Mouse (Mus musculus): ENCODE results near the gene 4930470P17Rik. TPM values are rescaled to one million over a fixed set of nuclear protein-coding genes. Genes with fewer than 3 reads are reported as not detected.

The 4930470P17Rik gene
- polyA plus RNA-seq, 1 experiment from 2014 or later, result not detected

- no peaks in the 10 kb centered on the region for H3K4me1 ChIP-seq (ENCODE audit: insufficient read depth, low read length)
- WGBS, result 40% methylated on average over 9 of the region's 9 CpGs
- no peaks in the 10 kb centered on the region for H3K36me3 ChIP-seq (ENCODE audit: insufficient read depth, low read length)
- H3K9me3 ChIP-seq (ENCODE audit: low read length), result no peaks in the 10 kb centered on the region
- no peak overlapping the region for H3K4me2 ChIP-seq (replicated peaks; ENCODE audit: low read depth, low read length)
- no peak overlapping the region for H3K27ac ChIP-seq (ENCODE audit: low read length)
- no peak overlapping the region for H3K9ac ChIP-seq (replicated peaks; ENCODE audit: low read length)
- no peak for ATAC-seq (ENCODE audit: low FRiP score, low TSS enrichment)
- H3K4me3 ChIP-seq (ENCODE audit: low read length), result no peak overlapping the region
- no peaks in the 10 kb centered on the region for H3K27me3 ChIP-seq (ENCODE audit: insufficient read depth, low read length)
These were observed 13.4 kb downstream of the 4930470P17Rik start for GRCm38 (mm10) chr2:170588369-170588900.

- Histone ChIP-seq H3K4me1 (ENCODE audit: insufficient read depth, low read length) (no peaks in the 10 kb centered on the region), H3K4me3 (ENCODE audit: low read length) (no peak overlapping the region), H3K9ac (replicated peaks; ENCODE audit: low read length) (no peak overlapping the region), H3K27ac (ENCODE audit: low read length) (no peak overlapping the region), H3K36me3 (ENCODE audit: insufficient read depth, low read length) (no peaks in the 10 kb centered on the region), H3K27me3 (ENCODE audit: insufficient read depth, low read length) (no peaks in the 10 kb centered on the region), H3K9me3 (ENCODE audit: low read length) (no peaks in the 10 kb centered on the region), H3K4me2 (replicated peaks; ENCODE audit: low read depth, low read length) (no peak overlapping the region)
- no peak for ATAC-seq (ENCODE audit: low FRiP score, low TSS enrichment)
- WGBS, result 93% methylated on average over 13 of the region's 13 CpGs
These were observed 17.1 kb downstream of the 4930470P17Rik start for GRCm38 (mm10) chr2:170584678-170585077.

GRCm38 (mm10) chr2:170579551-170579950, 22.3 kb downstream of the 4930470P17Rik start:
- no peak overlapping the region for H3K27ac ChIP-seq (ENCODE audit: low read length)
- H3K9me3 ChIP-seq (ENCODE audit: low read length), result no peaks in the 10 kb centered on the region
- no peak for ATAC-seq (ENCODE audit: low FRiP score, low TSS enrichment)
- H3K36me3 ChIP-seq (ENCODE audit: insufficient read depth, low read length), result no peaks in the 10 kb centered on the region
- H3K27me3 ChIP-seq (ENCODE audit: insufficient read depth, low read length), result no peaks in the 10 kb centered on the region
- no peak overlapping the region for H3K9ac ChIP-seq (replicated peaks; ENCODE audit: low read length)
- no peak overlapping the region for H3K4me2 ChIP-seq (replicated peaks; ENCODE audit: low read depth, low read length)
- WGBS, result 78% methylated on average over 10 of the region's 10 CpGs
- peaks cover 9% of the 10 kb centered on the region; the same call in 1 of the 2 replicates for H3K4me1 ChIP-seq (ENCODE audit: insufficient read depth, low read length)
- H3K4me3 ChIP-seq (ENCODE audit: low read length), result no peak overlapping the region

- Histone ChIP-seq H3K9me3 (ENCODE audit: low read length) (no peaks in the 10 kb centered on the region), H3K36me3 (ENCODE audit: insufficient read depth, low read length) (no peaks in the 10 kb centered on the region), H3K4me2 (replicated peaks; ENCODE audit: low read depth, low read length) (no peak overlapping the region), H3K4me3 (ENCODE audit: low read length) (no peak overlapping the region), H3K27me3 (ENCODE audit: insufficient read depth, low read length) (no peaks in the 10 kb centered on the region), H3K27ac (ENCODE audit: low read length) (0 out of 2 replicates have a peak overlapping the region, but pooled peaks have one; percentile 34), H3K4me1 (ENCODE audit: insufficient read depth, low read length) (peaks cover 9% of the 10 kb centered on the region; the same call in 1 of the 2 replicates), H3K9ac (replicated peaks; ENCODE audit: low read length) (no peak overlapping the region)
- 28% methylated on average over 5 of the region's 5 CpGs for WGBS
- peak; percentile 42; the same call in 1 of the 2 replicates for ATAC-seq (ENCODE audit: low FRiP score, low TSS enrichment)
These were observed 23.2 kb downstream of the 4930470P17Rik start for GRCm38 (mm10) chr2:170578588-170578987.

GRCm38 (mm10) chr2:170577502-170577901, 24.3 kb downstream of the 4930470P17Rik start:
- Histone ChIP-seq H3K9ac (replicated peaks; ENCODE audit: low read length) (no peak overlapping the region), H3K9me3 (ENCODE audit: low read length) (no peaks in the 10 kb centered on the region), H3K27ac (ENCODE audit: low read length) (no peak overlapping the region), H3K4me2 (replicated peaks; ENCODE audit: low read depth, low read length) (no peak overlapping the region), H3K4me3 (ENCODE audit: low read length) (no peak overlapping the region), H3K4me1 (ENCODE audit: insufficient read depth, low read length) (peaks cover 9% of the 10 kb centered on the region; the same call in 1 of the 2 replicates), H3K27me3 (ENCODE audit: insufficient read depth, low read length) (no peaks in the 10 kb centered on the region), H3K36me3 (ENCODE audit: insufficient read depth, low read length) (no peaks in the 10 kb centered on the region)
- ATAC-seq (ENCODE audit: low FRiP score, low TSS enrichment), result no peak
- 85% methylated on average over 3 of the region's 3 CpGs for WGBS

GRCm38 (mm10) chr2:170576077-170576476, 25.7 kb downstream of the 4930470P17Rik start:
- no peak overlapping the region for H3K27ac ChIP-seq (ENCODE audit: low read length)
- H3K4me2 ChIP-seq (replicated peaks; ENCODE audit: low read depth, low read length), result no peak overlapping the region
- WGBS, result 83% methylated on average over 12 of the region's 12 CpGs
- no peaks in the 10 kb centered on the region for H3K9me3 ChIP-seq (ENCODE audit: low read length)
- peaks cover 9% of the 10 kb centered on the region; the same call in 1 of the 2 replicates for H3K4me1 ChIP-seq (ENCODE audit: insufficient read depth, low read length)
- no peak overlapping the region for H3K4me3 ChIP-seq (ENCODE audit: low read length)
- no peaks in the 10 kb centered on the region for H3K36me3 ChIP-seq (ENCODE audit: insufficient read depth, low read length)
- ATAC-seq (ENCODE audit: low FRiP score, low TSS enrichment), result no peak
- no peak overlapping the region for H3K9ac ChIP-seq (replicated peaks; ENCODE audit: low read length)
- H3K27me3 ChIP-seq (ENCODE audit: insufficient read depth, low read length), result no peaks in the 10 kb centered on the region

GRCm38 (mm10) chr2:170564995-170565394, 36.8 kb downstream of the 4930470P17Rik start:
- 88% methylated on average over 8 of the region's 8 CpGs for WGBS

GRCm38 (mm10) chr2:170563956-170564855, 37.6 kb downstream of the 4930470P17Rik start:
- no peak for ATAC-seq (ENCODE audit: low FRiP score, low TSS enrichment)
- Histone ChIP-seq H3K36me3 (ENCODE audit: insufficient read depth, low read length) (no peaks in the 10 kb centered on the region), H3K27ac (ENCODE audit: low read length) (no peak overlapping the region), H3K27me3 (ENCODE audit: insufficient read depth, low read length) (no peaks in the 10 kb centered on the region), H3K4me2 (replicated peaks; ENCODE audit: low read depth, low read length) (no peak overlapping the region), H3K9me3 (ENCODE audit: low read length) (no peaks in the 10 kb centered on the region), H3K4me1 (ENCODE audit: insufficient read depth, low read length) (0 out of 2 replicates have a peak, but pooled peaks cover 3% of the 10 kb centered on the region), H3K9ac (replicated peaks; ENCODE audit: low read length) (no peak overlapping the region), H3K4me3 (ENCODE audit: low read length) (no peak overlapping the region)
- 77% methylated on average over 15 of the region's 15 CpGs for WGBS

More at GRCm38 (mm10) chr2:170564995-170565394, 36.8 kb downstream of the 4930470P17Rik start:
- H3K36me3 ChIP-seq (ENCODE audit: insufficient read depth, low read length), result no peaks in the 10 kb centered on the region
- no peak overlapping the region for H3K4me2 ChIP-seq (replicated peaks; ENCODE audit: low read depth, low read length)
- no peak overlapping the region for H3K9ac ChIP-seq (replicated peaks; ENCODE audit: low read length)
- no peak for ATAC-seq (ENCODE audit: low FRiP score, low TSS enrichment)
- H3K27ac ChIP-seq (ENCODE audit: low read length), result no peak overlapping the region
- H3K27me3 ChIP-seq (ENCODE audit: insufficient read depth, low read length), result no peaks in the 10 kb centered on the region
- H3K4me3 ChIP-seq (ENCODE audit: low read length), result no peak overlapping the region
- H3K4me1 ChIP-seq (ENCODE audit: insufficient read depth, low read length), result 0 out of 2 replicates have a peak, but pooled peaks cover 3% of the 10 kb centered on the region
- no peaks in the 10 kb centered on the region for H3K9me3 ChIP-seq (ENCODE audit: low read length)

- Histone ChIP-seq H3K4me1 (ENCODE audit: insufficient read depth, low read length) (peaks cover 29% of the 10 kb centered on the region), H3K4me3 (ENCODE audit: low read length) (no peak overlapping the region), H3K4me2 (replicated peaks; ENCODE audit: low read depth, low read length) (no peak overlapping the region), H3K9me3 (ENCODE audit: low read length) (no peaks in the 10 kb centered on the region), H3K27me3 (ENCODE audit: insufficient read depth, low read length) (no peaks in the 10 kb centered on the region), H3K27ac (ENCODE audit: low read length) (no peak overlapping the region), H3K36me3 (ENCODE audit: insufficient read depth, low read length) (no peaks in the 10 kb centered on the region), H3K9ac (replicated peaks; ENCODE audit: low read length) (no peak overlapping the region)
- 47% methylated on average over 7 of the region's 7 CpGs for WGBS
- no peak for ATAC-seq (ENCODE audit: low FRiP score, low TSS enrichment)
These were observed 49.7 kb downstream of the 4930470P17Rik start for GRCm38 (mm10) chr2:170552088-170552487.

GRCm38 (mm10) chr2:170550240-170550639, 51.6 kb downstream of the 4930470P17Rik start:
- WGBS, result 19% methylated on average over 5 of the region's 5 CpGs
- no peak overlapping the region for H3K4me2 ChIP-seq (replicated peaks; ENCODE audit: low read depth, low read length)
- no peak overlapping the region for H3K27ac ChIP-seq (ENCODE audit: low read length)
- H3K9me3 ChIP-seq (ENCODE audit: low read length), result no peaks in the 10 kb centered on the region
- no peak overlapping the region for H3K4me3 ChIP-seq (ENCODE audit: low read length)
- H3K27me3 ChIP-seq (ENCODE audit: insufficient read depth, low read length), result no peaks in the 10 kb centered on the region
- peaks cover 34% of the 10 kb centered on the region for H3K4me1 ChIP-seq (ENCODE audit: insufficient read depth, low read length)
- no peak overlapping the region for H3K9ac ChIP-seq (replicated peaks; ENCODE audit: low read length)
- H3K36me3 ChIP-seq (ENCODE audit: insufficient read depth, low read length), result no peaks in the 10 kb centered on the region
- peak; percentile 27; the same call in 1 of the 2 replicates for ATAC-seq (ENCODE audit: low FRiP score, low TSS enrichment)
